In genomic region chr12:112451826-112452225, GRCm38 (mm10) we compare ENCODE assay signal across 23 mouse cellular contexts. TPM values are rescaled to one million over a fixed set of nuclear protein-coding genes. Genes with fewer than 3 reads are reported as not detected.
"Had no signal": no experiment of that assay in that cellular context is flagged by ENCODE, and none has a peak within 500 bp of the region (broad histone marks: within the 10 kb centered on the region; RNA-seq: fewer than 3 reads in every experiment).

No protein-coding gene starts in this region.

- H3K9me3 ChIP-seq: intestine, embryonic 15.5 days; limb, embryonic 10.5 days had no signal

- H3K27ac ChIP-seq: heart, adult 2 months; heart, embryonic 13.5 days; heart, embryonic 15.5 days; hindbrain, embryonic 13.5 days; intestine, embryonic 15.5 days; layer of hippocampus, adult 2 months; left cerebral cortex, adult 2 months; limb, embryonic 10.5 days; limb, embryonic 12.5 days had no signal

- ATAC-seq: inflammation-experienced regulatory T-cells, adult 6 months; intestine, embryonic 15.5 days; intestine, postnatal 0 days had no signal

- H3K4me2 ChIP-seq: heart, embryonic 11.5 days; heart, embryonic 13.5 days; heart, embryonic 15.5 days; hindbrain, embryonic 13.5 days; intestine, embryonic 15.5 days; limb, embryonic 12.5 days had no signal

- H3K27me3 ChIP-seq: heart, embryonic 15.5 days; intestine, embryonic 15.5 days had no signal

- H3K4me1 ChIP-seq: heart, embryonic 15.5 days had no signal

- H3K9ac ChIP-seq: heart, embryonic 13.5 days; heart, embryonic 15.5 days; hindbrain, embryonic 13.5 days; intestine, embryonic 15.5 days; limb, embryonic 12.5 days had no signal

- H3K4me3 ChIP-seq: heart, adult 2 months; heart, embryonic 13.5 days; heart, embryonic 15.5 days; hindbrain, embryonic 13.5 days; intestine, embryonic 15.5 days; layer of hippocampus, adult 2 months; left cerebral cortex, adult 2 months; limb, embryonic 10.5 days; limb, embryonic 12.5 days had no signal

- H3K36me3 ChIP-seq: heart, embryonic 13.5 days; heart, embryonic 15.5 days; hindbrain, embryonic 13.5 days; intestine, embryonic 15.5 days; limb, embryonic 10.5 days; limb, embryonic 12.5 days had no signal

- DNase-seq: gastrocnemius, postnatal 14 days; gastrocnemius, postnatal 36 days; heart, adult 11 months; heart, adult 2 months; heart, postnatal 4 days; kidney, adult 18-20 months; kidney, adult 8-10 months; kidney, postnatal 10 days; kidney, postnatal 25 days; kidney, postnatal 4 days; liver had no signal

RNA-seq across cellular contexts. Expression of gene A530016L24Rik, which starts 37.4 kb away (rescaled TPM):
- total RNA-seq: left cerebral cortex, adult 2 months had no signal
- polyA plus RNA-seq: hindbrain, embryonic 11.5 days; inflammation-experienced regulatory T-cells, adult 6 months; limb, embryonic 10.5 days; limb, embryonic 12.5 days had no signal
